Mouse (Mus musculus): ENCODE data around the gene Gm572.

DNA sequence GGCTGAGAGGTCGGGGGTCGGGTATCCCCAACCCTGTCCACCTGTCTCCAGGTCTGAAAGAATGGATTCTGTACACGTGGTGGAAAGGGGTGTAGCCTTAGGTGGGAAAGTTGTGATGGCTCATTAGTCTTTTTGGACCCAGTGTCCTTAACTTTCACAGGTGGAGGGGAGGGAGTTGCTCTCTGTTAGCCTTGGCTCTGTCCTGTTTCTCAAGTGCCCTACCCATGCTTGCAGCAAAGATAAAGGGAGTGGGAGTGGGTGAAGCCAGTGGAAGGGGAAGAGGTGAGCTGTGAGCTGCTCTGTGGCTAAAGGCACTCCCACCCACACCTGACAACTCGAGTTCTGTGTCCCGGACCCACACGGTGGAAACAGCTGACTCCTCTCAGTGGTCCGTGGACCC is 20.2 kb downstream of the Gm572 start:
- TF ChIP-seq POLR2A (IDR thresholded peaks at IDR 0.05; ENCODE audit: borderline replicate concordance, insufficient read depth, low read length) (no peak), CTCF (IDR thresholded peaks at IDR 0.05; ENCODE audit: borderline replicate concordance, insufficient read depth, low read depth, low read length) (no peak)
